Mouse (Mus musculus): ENCODE data around the gene Mpdu1. TPM values are rescaled to one million over a fixed set of nuclear protein-coding genes. Genes with fewer than 3 reads are reported as not detected.
A peak's percentile ranks its signal among the peaks of the same experiment; 100 is the strongest.
"Not testable (repeated sequence)": the region's sequence is repeated elsewhere in the genome, so short reads cannot be mapped to it uniquely, and the experiment has no call there.

The Mpdu1 gene
- total RNA-seq, 2 experiments from 2014 or later, result 34.3 to 36.3 TPM

GRCm38 (mm10) chr11:69663795-69664194 is 1.4 kb upstream of the Mpdu1 start:
- DNase-seq, result no peak

- DNase-seq, result no peak
Observed at GRCm38 (mm10) chr11:69662967-69663671, 677 bp upstream of the Mpdu1 start.

- no peak for DNase-seq
Observed at GRCm38 (mm10) chr11:69661221-69661881, 1.1 kb downstream of the Mpdu1 start.

GRCm38 (mm10) chr11:69657462-69657881 is 5.0 kb downstream of the Mpdu1 start:
- DNase-seq, result no peak

- DNase-seq, result peak; percentile 56
Observed at GRCm38 (mm10) chr11:69656617-69657461, 5.6 kb downstream of the Mpdu1 start.

GRCm38 (mm10) chr11:69656065-69656455 is 6.4 kb downstream of the Mpdu1 start:
- DNase-seq, result no peak

GRCm38 (mm10) chr11:69655264-69656064 is 7.0 kb downstream of the Mpdu1 start, which contains the start of gene Sox15:
TSS of gene Sox15 (plus strand) at chr11:69655314.
- peak; percentile 79 for DNase-seq

- no peak for DNase-seq
Observed at GRCm38 (mm10) chr11:69654760-69655159, 7.7 kb downstream of the Mpdu1 start.

- DNase-seq, result no peak
Observed at GRCm38 (mm10) chr11:69653399-69653798, 9.0 kb downstream of the Mpdu1 start.

GRCm38 (mm10) chr11:69645860-69646259 is 16.6 kb downstream of the Mpdu1 start:
- no peak for DNase-seq

GRCm38 (mm10) chr11:69635471-69635870 is 27.0 kb downstream of the Mpdu1 start:
- no peak for DNase-seq

- DNase-seq, result peak; percentile 74
Observed at GRCm38 (mm10) chr11:69633128-69633866, 29.1 kb downstream of the Mpdu1 start.

GRCm38 (mm10) chr11:69632284-69633089 is 30.0 kb downstream of the Mpdu1 start, which contains the start of gene Fxr2:
TSS of gene Fxr2 (plus strand) at chr11:69632990.
- peak; percentile 100 for DNase-seq

- DNase-seq, result no peak
Observed at GRCm38 (mm10) chr11:69629802-69630201, 32.6 kb downstream of the Mpdu1 start.

GRCm38 (mm10) chr11:69628286-69628685 is 34.2 kb downstream of the Mpdu1 start:
- peak; percentile 78 for DNase-seq

GRCm38 (mm10) chr11:69624339-69624738 is 38.1 kb downstream of the Mpdu1 start:
- not testable (repeated sequence) for DNase-seq

GRCm38 (mm10) chr11:69623006-69623405 is 39.4 kb downstream of the Mpdu1 start:
- no peak for DNase-seq

GRCm38 (mm10) chr11:69622406-69622805 is 40.0 kb downstream of the Mpdu1 start:
- no peak for DNase-seq

- peak; percentile 63 for DNase-seq
Observed at GRCm38 (mm10) chr11:69621571-69622268, 40.7 kb downstream of the Mpdu1 start, which contains the start of gene Sat2. TSS of gene Sat2 (plus strand) at chr11:69622024.
